Mouse (Mus musculus) gastrocnemius, postnatal 25 days (tissue): ENCODE data around the gene Glo1. TPM values are rescaled to one million over a fixed set of nuclear protein-coding genes. Genes with fewer than 3 reads are reported as not detected.

Experiments used
- DNase-seq: peaks from one replicate; pipeline ENCODE4 v3.0.0; 2022
- total RNA-seq, 2 experiments: library from RNA; stranded (reverse); gene quantifications; 1 replicate in 1 of 2; 2 replicates in 1 of 2; pipeline ENCODE4 v1.2.3; 2021

Gene Glo1
- total RNA-seq, 2 experiments from 2014 or later, result 132 to 148 TPM

GRCm38 (mm10) chr17:30576946-30577345 lies 49.7 kb downstream of the Glo1 start:
- no peak for DNase-seq

- DNase-seq, result peak; percentile 89
These were observed 50.5 kb downstream of the Glo1 start, which contains the start of gene Btbd9 for GRCm38 (mm10) chr17:30575941-30576773. Btbd9 (minus strand) TSS chr17:30576488.

GRCm38 (mm10) chr17:30575121-30575904 lies 51.4 kb downstream of the Glo1 start:
- DNase-seq, result no peak

GRCm38 (mm10) chr17:30574783-30575075 lies 51.9 kb downstream of the Glo1 start:
- no peak for DNase-seq

- no peak for DNase-seq
These were observed 52.5 kb downstream of the Glo1 start for GRCm38 (mm10) chr17:30573990-30574782.

- DNase-seq, result no peak
These were observed 55.7 kb downstream of the Glo1 start for GRCm38 (mm10) chr17:30570971-30571370.

GRCm38 (mm10) chr17:30570173-30570572 lies 56.5 kb downstream of the Glo1 start:
- DNase-seq, result no peak

GRCm38 (mm10) chr17:30568473-30568872 lies 58.2 kb downstream of the Glo1 start:
- no peak for DNase-seq

- no peak for DNase-seq
These were observed 61.7 kb downstream of the Glo1 start for GRCm38 (mm10) chr17:30564971-30565370.

- DNase-seq, result no peak
These were observed 62.3 kb downstream of the Glo1 start for GRCm38 (mm10) chr17:30564407-30564806.

- DNase-seq, result no peak
These were observed 63.1 kb downstream of the Glo1 start for GRCm38 (mm10) chr17:30563484-30564075.

DNA sequence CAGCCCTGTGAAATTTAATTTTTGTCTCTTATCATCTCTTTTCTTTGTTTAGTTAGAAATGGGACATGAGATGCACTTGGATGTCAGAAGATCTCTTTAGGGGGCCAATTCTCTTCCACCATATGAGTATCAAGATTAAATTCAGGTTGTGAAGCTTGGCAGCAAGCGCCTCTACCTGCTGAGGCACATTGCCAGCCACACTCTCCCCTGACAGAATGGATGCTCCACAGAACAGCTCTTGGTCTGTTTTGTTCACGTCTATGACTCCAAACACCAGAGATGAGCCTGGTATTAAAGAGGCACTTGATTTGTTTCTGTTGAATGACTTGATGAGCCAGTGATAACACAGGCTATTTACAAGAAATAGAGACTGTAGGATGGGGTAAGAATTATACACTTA lies 63.9 kb downstream of the Glo1 start:
- no peak for DNase-seq

GRCm38 (mm10) chr17:30559536-30559935 lies 67.1 kb downstream of the Glo1 start:
- DNase-seq, result peak; percentile 28

DNA sequence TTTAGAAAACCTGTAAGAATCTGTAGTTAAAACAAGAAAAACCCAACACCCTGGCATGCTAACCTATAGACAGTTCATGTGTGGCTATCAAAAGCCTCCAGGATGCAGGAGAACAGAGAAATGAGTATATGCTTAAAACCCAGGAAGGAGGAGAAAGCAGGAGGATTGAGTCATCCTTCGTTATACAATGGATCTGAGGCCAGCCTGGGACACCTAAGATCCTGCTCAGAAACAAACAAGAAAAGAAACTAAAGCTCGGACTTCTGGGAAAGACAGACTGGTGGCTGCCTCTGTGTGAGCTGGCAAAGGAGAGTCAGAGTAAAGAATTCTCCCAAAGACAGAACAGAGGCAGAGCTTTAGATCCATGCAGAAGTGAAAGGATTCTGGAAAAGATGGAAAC lies 68.0 kb downstream of the Glo1 start:
- DNase-seq, result no peak

DNA sequence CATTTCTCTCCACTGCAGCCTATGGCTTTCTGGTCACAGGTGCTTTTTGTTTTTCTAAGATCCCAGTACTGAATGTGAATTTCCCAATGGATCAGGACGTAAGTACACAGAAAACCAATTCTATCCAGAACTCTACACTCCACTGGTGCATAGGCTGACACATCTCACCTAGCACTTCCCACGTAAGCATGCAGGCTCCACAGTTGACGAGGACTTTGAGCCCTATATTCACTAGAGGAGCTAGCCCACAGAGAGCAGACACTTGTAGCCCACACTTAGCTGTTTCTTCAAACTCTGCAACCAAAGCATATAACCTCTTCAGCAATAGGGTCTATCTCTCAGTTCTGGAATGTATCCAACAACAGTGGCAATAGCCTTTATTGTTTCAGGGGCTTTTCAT lies 70.2 kb downstream of the Glo1 start:
- no peak for DNase-seq

DNA sequence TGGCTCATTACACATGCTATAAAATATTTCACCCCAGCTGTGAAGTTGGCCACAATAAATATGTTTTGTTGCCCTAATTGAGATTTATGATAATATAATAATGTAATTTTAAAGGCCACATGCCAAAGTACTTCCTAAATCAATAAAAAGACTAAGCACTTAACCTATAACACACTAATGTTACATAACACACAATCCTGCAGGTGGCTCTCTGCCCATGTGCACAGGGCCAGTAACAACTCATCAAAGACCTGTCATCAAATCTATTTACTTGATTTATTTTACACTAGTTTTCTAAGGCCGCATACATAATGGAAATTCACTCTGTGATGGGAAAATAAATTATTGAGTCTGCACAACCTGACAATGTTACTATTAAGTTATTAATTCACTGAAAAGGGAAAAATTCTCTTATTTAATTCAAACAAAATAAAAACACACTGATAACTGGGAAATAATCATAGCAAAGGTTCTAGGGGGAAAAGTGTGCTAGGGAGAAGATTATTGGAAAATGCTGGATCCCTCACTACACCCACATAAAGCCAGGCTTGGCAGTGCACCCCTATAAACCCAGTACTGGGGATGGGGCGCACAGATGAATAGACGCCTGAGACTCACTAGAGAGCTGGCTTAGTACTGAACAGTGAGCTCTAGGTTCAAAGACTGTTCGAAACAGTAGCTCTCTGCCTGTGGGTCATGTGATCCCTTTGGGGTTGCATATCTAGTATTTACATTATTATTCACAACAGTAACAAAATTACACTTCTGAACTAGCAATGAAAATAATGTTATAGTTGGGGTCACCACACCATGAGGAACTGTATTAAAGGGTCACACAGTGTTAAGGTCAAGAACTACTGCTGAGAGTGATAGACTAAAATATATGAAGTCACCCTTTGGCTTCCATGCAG lies 73.4 kb downstream of the Glo1 start:
- no peak for DNase-seq

- no peak for DNase-seq
These were observed 75.9 kb downstream of the Glo1 start for GRCm38 (mm10) chr17:30550774-30551107.

DNA sequence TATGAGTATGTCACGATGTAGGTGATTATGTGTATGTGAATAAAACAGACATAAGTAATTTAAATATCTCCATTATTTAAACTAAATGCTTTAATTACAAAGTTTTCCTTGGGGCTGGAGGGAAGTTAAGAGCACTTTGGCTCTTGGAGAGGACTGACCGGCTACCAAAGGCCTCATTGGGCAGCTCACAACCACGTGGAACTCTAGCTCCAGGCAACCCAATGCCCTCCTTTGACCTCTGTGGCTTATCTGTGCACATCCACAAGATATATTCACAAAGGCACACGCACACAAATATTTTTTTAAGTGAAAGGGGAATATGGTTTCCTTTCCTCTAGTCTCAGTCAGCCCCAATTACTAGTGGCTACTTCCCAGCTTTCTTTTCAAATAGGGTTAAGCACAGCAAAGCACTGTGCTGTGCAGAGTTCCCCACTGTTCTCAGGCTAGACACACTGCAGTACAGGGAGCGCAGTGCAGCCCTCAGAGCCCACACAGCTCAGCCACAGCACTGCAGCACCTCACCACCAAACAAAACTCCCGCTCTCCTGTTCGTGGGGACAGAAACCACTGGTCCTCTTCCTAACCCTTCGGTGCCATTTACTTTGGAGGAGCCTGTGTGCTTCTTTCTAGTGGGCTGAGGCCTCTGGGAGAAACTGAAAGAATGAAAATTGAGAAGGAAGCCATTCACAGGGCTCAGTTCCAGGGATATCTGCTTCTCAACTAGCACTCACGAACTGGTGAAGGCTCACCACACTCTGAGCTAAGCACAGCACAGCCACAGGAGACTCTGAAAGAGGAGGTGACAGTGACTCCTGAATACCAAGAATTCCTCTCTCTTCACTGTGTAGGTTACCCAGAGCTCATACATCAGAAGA lies 76.5 kb downstream of the Glo1 start:
- DNase-seq, result no peak

DNA sequence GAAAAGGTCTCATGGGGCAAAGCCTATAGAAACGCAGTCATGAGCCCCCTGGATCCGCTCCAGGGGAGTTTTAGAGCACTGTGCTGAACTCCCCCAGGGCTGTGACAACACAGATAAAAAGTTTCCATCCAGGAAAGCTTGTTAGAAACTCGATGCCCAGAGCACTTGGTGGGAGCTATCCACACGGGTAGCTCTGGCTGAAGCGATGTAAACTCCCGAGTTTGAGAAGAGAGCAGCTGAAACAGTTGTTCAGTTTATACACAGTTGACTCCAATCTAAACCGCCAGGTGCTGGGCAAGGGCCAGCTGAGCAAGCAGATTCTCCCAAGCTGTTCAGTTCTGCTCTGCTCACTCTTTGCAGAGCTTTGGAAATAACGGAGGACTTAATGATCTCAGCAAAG lies 87.6 kb downstream of the Glo1 start:
- peak; percentile 39 for DNase-seq

DNA sequence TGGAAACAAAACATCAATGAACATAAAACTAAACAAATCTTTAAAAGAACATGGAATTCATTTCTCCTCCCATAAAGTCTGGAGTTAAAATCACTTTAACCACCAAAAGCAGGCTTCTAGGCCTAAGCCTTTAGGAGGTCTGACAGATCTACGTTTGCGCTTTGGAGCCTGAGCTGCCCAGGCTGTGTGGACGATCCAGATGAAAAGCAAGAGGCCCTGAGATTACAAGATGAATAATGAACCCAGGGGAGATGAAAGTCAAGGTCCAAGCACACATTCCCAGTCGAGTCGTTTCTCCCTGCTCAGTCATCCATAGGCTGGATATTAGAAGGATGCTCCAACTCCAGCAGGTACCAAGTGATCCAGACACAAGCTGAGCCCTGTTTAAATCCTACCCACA lies 90.0 kb downstream of the Glo1 start:
- DNase-seq, result no peak
